Mouse (Mus musculus) forebrain, postnatal 0 days (tissue): ENCODE results near the gene Eif5a. TPM values are rescaled to one million over a fixed set of nuclear protein-coding genes. Genes with fewer than 3 reads are reported as not detected.

Experiments
- ATAC-seq: fragments of 200-750 bp; cut with Nextera tagmentation; 2 replicates; pipeline ENCODE4 v1.8.0; 2017; ENCODE audit warnings: mild to moderate bottlenecking, moderate library complexity
- DNase-seq: peaks from one replicate; pipeline ENCODE4 v3.0.0-alpha.2; 2015
- H3K27ac ChIP-seq: fragments of 300-500 bp; sonication (generic); 2 replicates; pipeline ENCODE4 v1.5.1; 2014; ENCODE audit warnings: low read depth, mild to moderate bottlenecking, antibody characterized with exemption, low read length, moderate library complexity, mixed read lengths
- H3K27me3 ChIP-seq: fragments of 300-500 bp; sonication (generic); 2 replicates; pipeline ENCODE4 v1.6.1; 2014; ENCODE audit warnings: mild to moderate bottlenecking, low read length, mixed read lengths; ENCODE audit not compliant: insufficient read depth
- H3K36me3 ChIP-seq: fragments of 300-500 bp; sonication (generic); 2 replicates; pipeline ENCODE4 v1.6.1; 2014; ENCODE audit warnings: mild to moderate bottlenecking, moderate library complexity; ENCODE audit not compliant: insufficient read depth
- H3K4me1 ChIP-seq: fragments of 300-500 bp; sonication (generic); 2 replicates; pipeline ENCODE4 v1.6.1; 2014; ENCODE audit warnings: antibody characterized with exemption; ENCODE audit not compliant: insufficient read depth
- H3K4me2 ChIP-seq: fragments of 300-500 bp; sonication (generic); 2 replicates; pipeline ENCODE4 v1.6.1; 2014; ENCODE audit warnings: low read depth, mild to moderate bottlenecking, moderate library complexity
- H3K4me3 ChIP-seq: fragments of 300-500 bp; sonication (generic); 2 replicates; pipeline ENCODE4 v1.5.1; 2014; ENCODE audit warnings: low read depth, low read length, mixed read lengths
- H3K9ac ChIP-seq: fragments of 300-500 bp; sonication (generic); 2 replicates; pipeline ENCODE4 v1.6.1; 2014; ENCODE audit warnings: mild to moderate bottlenecking
- H3K9me3 ChIP-seq: fragments of 300-500 bp; sonication (generic); 2 replicates; pipeline ENCODE4 v1.6.1; 2016; ENCODE audit warnings: low read length
- CTCF ChIP-seq: sonication (generic); IDR thresholded peaks from 2 replicates; pipeline ENCODE4 v1.5.1; 2016; ENCODE audit warnings: antibody characterized with exemption, control low read depth, low read depth
- WGBS: fragments of 180-500 bp; shearing (Covaris S2); extraction: QIAGEN DNeasy Blood & Tissue Kit; methylation state at CpG from one replicate; pipeline ENCODE4 v1.1.7; 2014; 5-methylcytosine and 5-hydroxymethylcytosine counted together
- polyA plus RNA-seq: library from polyadenylated mRNA; unstranded; fragments of >200 nt; fragmentation: Nextera tagmentation; extraction: Ambion mirVana; gene quantifications from 2 replicates; pipeline ENCODE4 v1.2.1, GENCODE M21; 2015
- total RNA-seq: library from RNA; depleted of rRNA; stranded (reverse); fragments of >200 nt; gene quantifications from 2 replicates; pipeline ENCODE4 v1.2.3, GENCODE M21; 2014

Gene Eif5a
- total and polyA plus RNA-seq, 2 experiments from 2014 or later, result 489 to 1,306 TPM

- 3% methylated on average over 46 of the region's 46 CpGs for WGBS
- Histone ChIP-seq H3K27me3 (no peaks in the 10 kb centered on the region; the same call in 1 of the 2 replicates), H3K4me1 (peaks cover 9% of the 10 kb centered on the region; the same call in 1 of the 2 replicates), H3K36me3 (no peaks in the 10 kb centered on the region), H3K9ac (peak within 1 kb of the TSS; percentile 40), H3K27ac (peak within 1 kb of the TSS; percentile 40; the same call in 1 of the 2 replicates), H3K4me3 (peak within 1 kb of the TSS; percentile 37), H3K4me2 (peak within 1 kb of the TSS; percentile 65), H3K9me3 (no peaks in the 10 kb centered on the region)
- peak; percentile 27 for TF ChIP-seq CTCF
- DNase-seq (peak; percentile 60), ATAC-seq (peak; percentile 74)
Measured at GRCm38 (mm10) chr11:69880853-69881603, 40.7 kb downstream of the Eif5a start, which contains the start of gene Kctd11. TSS of gene Kctd11 (minus strand) at chr11:69881406.

- ATAC-seq (peak; percentile 57), DNase-seq (peak; percentile 65)
- H3K9ac ChIP-seq, result peak overlapping the region; percentile 40; the same call in 1 of the 2 replicates
- peak; percentile 82 for TF ChIP-seq CTCF
- peak overlapping the region; percentile 40; the same call in 1 of the 2 replicates for H3K27ac ChIP-seq
- peak overlapping the region; percentile 37 for H3K4me3 ChIP-seq
- no peaks in the 10 kb centered on the region; the same call in 1 of the 2 replicates for H3K27me3 ChIP-seq
- no peaks in the 10 kb centered on the region for H3K36me3 ChIP-seq
- no peaks in the 10 kb centered on the region for H3K9me3 ChIP-seq
- H3K4me2 ChIP-seq, result peak overlapping the region; percentile 65
- 2% methylated on average over 18 of the region's 18 CpGs for WGBS
- H3K4me1 ChIP-seq, result peaks cover 9% of the 10 kb centered on the region; the same call in 1 of the 2 replicates
Measured at GRCm38 (mm10) chr11:69880506-69880852, 41.3 kb downstream of the Eif5a start.

DNA sequence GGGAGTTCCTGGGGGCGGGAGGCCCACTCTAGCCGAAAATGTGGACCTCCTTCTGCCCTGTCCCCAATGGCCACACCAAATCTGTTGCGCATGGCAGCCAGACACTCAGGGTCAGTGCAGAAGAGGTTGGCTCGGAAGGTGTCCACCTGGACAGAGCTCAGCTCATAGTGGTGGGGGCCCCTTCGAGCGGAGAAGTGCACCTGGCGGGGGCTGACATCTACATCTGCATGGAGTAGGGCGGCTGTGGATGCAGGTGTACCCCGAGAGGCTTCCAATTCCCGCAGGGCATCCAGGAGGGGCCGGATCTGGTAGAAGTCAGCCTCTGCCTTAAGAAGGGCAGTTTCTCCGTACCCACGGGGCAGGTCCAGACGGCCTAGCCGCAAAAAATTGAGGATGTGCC is 42.0 kb downstream of the Eif5a start:
- Histone ChIP-seq H3K4me3 (no peak overlapping the region), H3K4me2 (peak overlapping the region; percentile 65), H3K4me1 (peaks cover 9% of the 10 kb centered on the region; the same call in 1 of the 2 replicates), H3K27ac (no peak overlapping the region), H3K9me3 (no peaks in the 10 kb centered on the region), H3K36me3 (no peaks in the 10 kb centered on the region), H3K27me3 (no peaks in the 10 kb centered on the region; the same call in 1 of the 2 replicates), H3K9ac (no peak overlapping the region)
- 61% methylated on average over 15 of the region's 15 CpGs for WGBS
- DNase-seq (no peak), ATAC-seq (no peak)
- no peak for TF ChIP-seq CTCF

DNA sequence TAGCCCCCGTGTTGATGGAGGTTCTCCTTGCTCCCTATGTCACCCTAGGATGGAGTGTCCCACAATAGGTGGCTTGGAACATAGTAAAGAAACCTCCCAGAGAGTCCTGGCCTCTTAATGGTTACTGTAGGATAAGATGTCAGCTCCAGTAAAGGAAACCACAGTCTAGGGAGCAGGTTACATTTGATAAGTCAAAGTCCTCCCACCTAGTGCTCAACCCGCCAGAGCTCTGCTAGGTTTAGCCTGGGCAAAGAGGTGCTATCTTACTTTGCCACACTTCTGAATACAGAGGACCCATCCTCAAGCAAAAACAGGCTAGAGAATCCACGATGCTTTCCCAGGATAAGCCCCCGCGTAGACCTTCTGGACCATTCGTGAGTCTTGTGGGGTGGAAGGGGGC is 42.8 kb downstream of the Eif5a start:
- 89% methylated on average over 6 of the region's 6 CpGs for WGBS
- no peak overlapping the region for H3K4me2 ChIP-seq

GRCm38 (mm10) chr11:69878399-69878798 is 43.4 kb downstream of the Eif5a start:
- Histone ChIP-seq H3K4me2 (no peak overlapping the region), H3K27me3 (no peaks in the 10 kb centered on the region; the same call in 1 of the 2 replicates), H3K36me3 (no peaks in the 10 kb centered on the region), H3K27ac (no peak overlapping the region), H3K4me1 (peaks cover 9% of the 10 kb centered on the region; the same call in 1 of the 2 replicates), H3K4me3 (no peak overlapping the region), H3K9ac (no peak overlapping the region), H3K9me3 (no peaks in the 10 kb centered on the region)
- DNase-seq (no peak), ATAC-seq (no peak)
- WGBS, result 87% methylated on average over 3 of the region's 3 CpGs
- no peak for TF ChIP-seq CTCF

More for the DNA sequence above, 42.8 kb downstream of the Eif5a start:
- no peaks in the 10 kb centered on the region for H3K9me3 ChIP-seq
- ATAC-seq (no peak), DNase-seq (no peak)
- no peak overlapping the region for H3K9ac ChIP-seq
- TF ChIP-seq CTCF, result no peak
- no peaks in the 10 kb centered on the region; the same call in 1 of the 2 replicates for H3K27me3 ChIP-seq
- H3K27ac ChIP-seq, result no peak overlapping the region
- no peaks in the 10 kb centered on the region for H3K36me3 ChIP-seq
- H3K4me1 ChIP-seq, result peaks cover 9% of the 10 kb centered on the region; the same call in 1 of the 2 replicates
- no peak overlapping the region for H3K4me3 ChIP-seq

DNA sequence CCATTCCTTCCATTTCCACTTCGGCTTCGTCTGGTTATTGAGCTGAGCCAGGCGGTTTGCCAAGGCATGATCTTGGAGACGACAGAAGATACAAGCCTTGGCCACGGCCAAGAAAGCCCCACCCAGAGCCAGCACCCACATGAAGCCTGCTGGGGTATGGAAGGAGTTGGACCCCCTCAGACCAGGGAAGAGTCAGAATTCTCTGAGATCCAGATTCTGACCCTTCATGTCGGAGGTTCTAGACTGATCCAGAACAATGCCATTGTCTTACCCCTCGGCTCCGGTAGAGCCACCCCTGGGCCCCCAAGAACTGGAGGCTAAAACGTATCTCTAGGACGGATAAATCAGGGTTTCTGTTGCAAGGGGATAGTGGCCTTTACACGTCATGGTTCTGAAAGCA is 43.9 kb downstream of the Eif5a start, which contains the start of gene Tmem95:
Gene Tmem95 (minus strand): TSS at position 141 of the 400 bp plus-strand sequence.
- 83% methylated on average over 11 of the region's 11 CpGs for WGBS

DNA sequence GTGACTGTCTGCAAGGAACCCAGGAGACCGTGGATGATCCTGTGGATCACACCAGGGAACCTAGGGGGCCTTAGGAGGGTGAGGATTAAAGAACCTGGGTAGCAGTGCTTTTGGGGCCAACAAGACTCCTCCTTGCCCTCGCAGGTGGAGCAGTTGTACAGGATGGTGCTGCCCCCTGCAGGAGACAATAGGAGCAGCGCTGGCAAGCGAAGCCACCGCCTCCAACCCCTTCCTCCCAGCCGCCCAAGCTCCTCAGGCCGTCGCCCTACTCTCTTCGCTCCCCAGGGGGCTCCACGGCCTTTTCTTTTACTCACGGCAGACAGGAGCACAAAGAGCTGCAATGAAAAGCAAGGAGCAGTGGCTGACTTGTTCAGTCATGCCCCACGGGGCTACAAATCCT is 44.9 kb downstream of the Eif5a start:
- TF ChIP-seq CTCF, result peak; percentile 86
- no peak overlapping the region for H3K4me3 ChIP-seq
- peaks cover 9% of the 10 kb centered on the region; the same call in 1 of the 2 replicates for H3K4me1 ChIP-seq
- no peaks in the 10 kb centered on the region for H3K36me3 ChIP-seq
- H3K4me2 ChIP-seq, result peak overlapping the region; percentile 18
- no peak overlapping the region for H3K27ac ChIP-seq
- ATAC-seq (peak; percentile 84), DNase-seq (peak; percentile 86)
- WGBS, result under 1% methylated on average over 12 of the region's 12 CpGs
- H3K9ac ChIP-seq, result 0 out of 2 replicates have a peak overlapping the region, but pooled peaks have one; percentile 6
- no peaks in the 10 kb centered on the region for H3K9me3 ChIP-seq
- no peaks in the 10 kb centered on the region; the same call in 1 of the 2 replicates for H3K27me3 ChIP-seq

More for the DNA sequence above, 43.9 kb downstream of the Eif5a start, which contains the start of gene Tmem95:
- TF ChIP-seq CTCF, result no peak
- peaks cover 9% of the 10 kb centered on the region; the same call in 1 of the 2 replicates for H3K4me1 ChIP-seq
- H3K4me2 ChIP-seq, result peak within 1 kb of the TSS; percentile 18
- 0 out of 2 replicates have a peak within 1 kb of the TSS, but pooled peaks have one; percentile 6 for H3K9ac ChIP-seq
- no peaks in the 10 kb centered on the region for H3K36me3 ChIP-seq
- ATAC-seq (no peak), DNase-seq (no peak)
- H3K4me3 ChIP-seq, result no peak within 1 kb of the TSS
- no peaks in the 10 kb centered on the region for H3K9me3 ChIP-seq
- no peaks in the 10 kb centered on the region; the same call in 1 of the 2 replicates for H3K27me3 ChIP-seq
- H3K27ac ChIP-seq, result no peak within 1 kb of the TSS; the same call in 1 of the 2 replicates
